Mouse (Mus musculus) neural tube, embryonic 12.5 days (tissue): ENCODE measurements around the gene Gca. TPM values are rescaled to one million over a fixed set of nuclear protein-coding genes. Genes with fewer than 3 reads are reported as not detected.
A peak's percentile ranks its signal among the peaks of the same experiment; 100 is the strongest.

Source experiments
- ATAC-seq: fragments of 200-750 bp; cut with Nextera tagmentation; 2 replicates; pipeline ENCODE4 v1.8.0; 2017; ENCODE audit warnings: low read depth, mild to moderate bottlenecking, moderate TSS enrichment, moderate library complexity; ENCODE audit not compliant: low FRiP score
- H3K27ac ChIP-seq: fragments of 300-500 bp; sonication (generic); 2 replicates; pipeline ENCODE4 v1.5.1; 2016
- H3K27me3 ChIP-seq: fragments of 300-500 bp; sonication (generic); replicated peaks from 2 replicates; pipeline ENCODE4 v1.6.1; 2016; ENCODE audit warnings: mild to moderate bottlenecking
- H3K36me3 ChIP-seq: fragments of 300-500 bp; sonication (generic); 2 replicates; pipeline ENCODE4 v1.6.1; 2016; ENCODE audit warnings: mild to moderate bottlenecking
- H3K4me1 ChIP-seq: fragments of 300-500 bp; sonication (generic); 2 replicates; pipeline ENCODE4 v1.6.1; 2016
- H3K4me2 ChIP-seq: fragments of 300-500 bp; sonication (generic); replicated peaks from 2 replicates; pipeline ENCODE4 v1.6.1; 2016; ENCODE audit warnings: mild to moderate bottlenecking
- H3K4me3 ChIP-seq: fragments of 300-500 bp; sonication (generic); 2 replicates; pipeline ENCODE4 v1.5.1; 2016
- H3K9ac ChIP-seq: fragments of 300-500 bp; sonication (generic); 2 replicates; pipeline ENCODE4 v1.6.1; 2016; ENCODE audit warnings: mild to moderate bottlenecking
- H3K9me3 ChIP-seq: fragments of 300-500 bp; sonication (generic); 2 replicates; pipeline ENCODE4 v1.6.1; 2016; ENCODE audit warnings: mild to moderate bottlenecking
- WGBS: fragments of 180-500 bp; shearing (Covaris S2); methylation state at CpG from one replicate; pipeline ENCODE4 v1.1.7; 2016; 5-methylcytosine and 5-hydroxymethylcytosine counted together
- polyA plus RNA-seq: library from polyadenylated mRNA; unstranded; fragments of >200 nt; fragmentation: Nextera tagmentation; extraction: Ambion mirVana; gene quantifications from 2 replicates; pipeline ENCODE4 v1.2.1, GENCODE M21; 2016

Gene Gca
- polyA plus RNA-seq, 1 experiment from 2014 or later = 1.9 TPM

GRCm38 (mm10) chr2:62646671-62647289, 17.3 kb upstream of the Gca start:
- Histone ChIP-seq H3K9me3 (no peaks in the 10 kb centered on the region), H3K9ac (no peak overlapping the region), H3K27ac (no peak overlapping the region), H3K4me1 (no peaks in the 10 kb centered on the region; the same call in none of the 2 replicates), H3K4me3 (peak overlapping the region; percentile 39), H3K4me2 (peak overlapping the region; percentile 71), H3K27me3 (no peaks in the 10 kb centered on the region), H3K36me3 (no peaks in the 10 kb centered on the region)
- ATAC-seq = 0 out of 2 replicates have a peak, but pooled peaks have one; percentile 11
- WGBS = 5% methylated on average over 6 of the region's 6 CpGs

GRCm38 (mm10) chr2:62651890-62652289, 12.2 kb upstream of the Gca start:
- 76% methylated on average over 4 of the region's 4 CpGs for WGBS
- no peaks in the 10 kb centered on the region for H3K27me3 ChIP-seq
- no peaks in the 10 kb centered on the region for H3K9me3 ChIP-seq
- no peak for ATAC-seq
- H3K4me2 ChIP-seq = no peak overlapping the region
- H3K36me3 ChIP-seq = no peaks in the 10 kb centered on the region
- H3K4me3 ChIP-seq = no peak overlapping the region
- H3K9ac ChIP-seq = no peak overlapping the region
- no peaks in the 10 kb centered on the region; the same call in 1 of the 2 replicates for H3K4me1 ChIP-seq
- no peak overlapping the region for H3K27ac ChIP-seq

GRCm38 (mm10) chr2:62652466-62652865, 11.6 kb upstream of the Gca start:
- H3K9me3 ChIP-seq = no peaks in the 10 kb centered on the region
- H3K27ac ChIP-seq = no peak overlapping the region
- no peak overlapping the region for H3K9ac ChIP-seq
- H3K36me3 ChIP-seq = no peaks in the 10 kb centered on the region
- WGBS = 86% methylated on average over 4 of the region's 4 CpGs
- no peak for ATAC-seq
- H3K4me1 ChIP-seq = no peaks in the 10 kb centered on the region
- H3K27me3 ChIP-seq = no peaks in the 10 kb centered on the region
- H3K4me2 ChIP-seq = no peak overlapping the region
- no peak overlapping the region for H3K4me3 ChIP-seq

GRCm38 (mm10) chr2:62654519-62655338, 9.4 kb upstream of the Gca start:
- ATAC-seq = peak; percentile 83
- Histone ChIP-seq H3K4me2 (no peak overlapping the region), H3K4me1 (no peaks in the 10 kb centered on the region), H3K4me3 (no peak overlapping the region), H3K9ac (no peak overlapping the region), H3K36me3 (no peaks in the 10 kb centered on the region), H3K27ac (no peak overlapping the region), H3K27me3 (no peaks in the 10 kb centered on the region), H3K9me3 (no peaks in the 10 kb centered on the region)
- 54% methylated on average over 7 of the region's 7 CpGs for WGBS

- Histone ChIP-seq H3K4me3 (no peak overlapping the region), H3K27me3 (no peaks in the 10 kb centered on the region), H3K4me1 (no peaks in the 10 kb centered on the region), H3K27ac (no peak overlapping the region), H3K9me3 (no peaks in the 10 kb centered on the region), H3K9ac (no peak overlapping the region), H3K36me3 (no peaks in the 10 kb centered on the region), H3K4me2 (no peak overlapping the region)
- no peak for ATAC-seq
- 75% methylated on average over 1 of the region's 1 CpGs for WGBS
Observed at GRCm38 (mm10) chr2:62656072-62656471, 8.0 kb upstream of the Gca start.

- H3K9ac ChIP-seq = no peak overlapping the region
- no peaks in the 10 kb centered on the region for H3K27me3 ChIP-seq
- H3K4me2 ChIP-seq = no peak overlapping the region
- no peak overlapping the region for H3K4me3 ChIP-seq
- no peaks in the 10 kb centered on the region for H3K4me1 ChIP-seq
- no peaks in the 10 kb centered on the region for H3K36me3 ChIP-seq
- no peak for ATAC-seq
- 53% methylated on average over 6 of the region's 6 CpGs for WGBS
- H3K27ac ChIP-seq = no peak overlapping the region
- H3K9me3 ChIP-seq = no peaks in the 10 kb centered on the region
Observed at GRCm38 (mm10) chr2:62660565-62660964, 3.5 kb upstream of the Gca start.

- no peak overlapping the region for H3K4me3 ChIP-seq
- no peaks in the 10 kb centered on the region for H3K36me3 ChIP-seq
- H3K27ac ChIP-seq = no peak overlapping the region
- no peaks in the 10 kb centered on the region for H3K9me3 ChIP-seq
- no peak for ATAC-seq
- no peak overlapping the region for H3K4me2 ChIP-seq
- H3K4me1 ChIP-seq = no peaks in the 10 kb centered on the region
- no peak overlapping the region for H3K9ac ChIP-seq
- no peaks in the 10 kb centered on the region for H3K27me3 ChIP-seq
- 84% methylated on average over 3 of the region's 3 CpGs for WGBS
Observed at GRCm38 (mm10) chr2:62662560-62662959, 1.5 kb upstream of the Gca start.

GRCm38 (mm10) chr2:62664839-62665238, 754 bp downstream of the Gca start:
- no peaks in the 10 kb centered on the region for H3K4me1 ChIP-seq
- H3K27ac ChIP-seq = no peak overlapping the region
- no peak overlapping the region for H3K9ac ChIP-seq
- H3K9me3 ChIP-seq = no peaks in the 10 kb centered on the region
- no peak overlapping the region for H3K4me3 ChIP-seq
- WGBS = 69% methylated on average over 7 of the region's 7 CpGs
- ATAC-seq = no peak
- H3K36me3 ChIP-seq = no peaks in the 10 kb centered on the region
- H3K4me2 ChIP-seq = no peak overlapping the region
- no peaks in the 10 kb centered on the region for H3K27me3 ChIP-seq

- no peaks in the 10 kb centered on the region for H3K9me3 ChIP-seq
- H3K36me3 ChIP-seq = no peaks in the 10 kb centered on the region
- H3K4me3 ChIP-seq = no peak overlapping the region
- no peak overlapping the region for H3K27ac ChIP-seq
- H3K4me1 ChIP-seq = no peaks in the 10 kb centered on the region
- H3K4me2 ChIP-seq = no peak overlapping the region
- 52% methylated on average over 1 of the region's 1 CpGs for WGBS
- no peak for ATAC-seq
- no peaks in the 10 kb centered on the region for H3K27me3 ChIP-seq
- no peak overlapping the region for H3K9ac ChIP-seq
Observed at GRCm38 (mm10) chr2:62665536-62665935, 1.5 kb downstream of the Gca start.

- H3K27ac ChIP-seq = no peak overlapping the region
- 39% methylated on average over 3 of the region's 3 CpGs for WGBS
- 0 out of 2 replicates have a peak, but pooled peaks have one; percentile 25 for ATAC-seq
Observed at GRCm38 (mm10) chr2:62669848-62670247, 5.8 kb downstream of the Gca start.

GRCm38 (mm10) chr2:62670301-62670700, 6.2 kb downstream of the Gca start:
- no peak for ATAC-seq
- Histone ChIP-seq H3K9me3 (no peaks in the 10 kb centered on the region), H3K4me3 (no peak overlapping the region), H3K9ac (no peak overlapping the region), H3K4me2 (no peak overlapping the region), H3K27ac (no peak overlapping the region), H3K36me3 (no peaks in the 10 kb centered on the region), H3K4me1 (no peaks in the 10 kb centered on the region), H3K27me3 (no peaks in the 10 kb centered on the region)
- WGBS = 87% methylated on average over 5 of the region's 5 CpGs

More at GRCm38 (mm10) chr2:62669848-62670247, 5.8 kb downstream of the Gca start:
- Histone ChIP-seq H3K4me2 (no peak overlapping the region), H3K36me3 (no peaks in the 10 kb centered on the region), H3K9ac (no peak overlapping the region), H3K9me3 (no peaks in the 10 kb centered on the region), H3K4me3 (no peak overlapping the region), H3K27me3 (no peaks in the 10 kb centered on the region), H3K4me1 (no peaks in the 10 kb centered on the region)

- Histone ChIP-seq H3K27me3 (no peaks in the 10 kb centered on the region), H3K9me3 (no peaks in the 10 kb centered on the region), H3K9ac (no peak overlapping the region), H3K4me1 (no peaks in the 10 kb centered on the region), H3K36me3 (no peaks in the 10 kb centered on the region), H3K4me3 (no peak overlapping the region), H3K27ac (no peak overlapping the region), H3K4me2 (no peak overlapping the region)
- ATAC-seq = no peak
- WGBS = 85% methylated on average over 4 of the region's 4 CpGs
Observed at GRCm38 (mm10) chr2:62670767-62671166, 6.7 kb downstream of the Gca start.
